Mouse (Mus musculus): ENCODE measurements around the gene Mid1.
"Not testable (repeated sequence)": the region's sequence is repeated elsewhere in the genome, so short reads cannot be mapped to it uniquely, and the experiment has no call there.

The Mid1 gene

DNA sequence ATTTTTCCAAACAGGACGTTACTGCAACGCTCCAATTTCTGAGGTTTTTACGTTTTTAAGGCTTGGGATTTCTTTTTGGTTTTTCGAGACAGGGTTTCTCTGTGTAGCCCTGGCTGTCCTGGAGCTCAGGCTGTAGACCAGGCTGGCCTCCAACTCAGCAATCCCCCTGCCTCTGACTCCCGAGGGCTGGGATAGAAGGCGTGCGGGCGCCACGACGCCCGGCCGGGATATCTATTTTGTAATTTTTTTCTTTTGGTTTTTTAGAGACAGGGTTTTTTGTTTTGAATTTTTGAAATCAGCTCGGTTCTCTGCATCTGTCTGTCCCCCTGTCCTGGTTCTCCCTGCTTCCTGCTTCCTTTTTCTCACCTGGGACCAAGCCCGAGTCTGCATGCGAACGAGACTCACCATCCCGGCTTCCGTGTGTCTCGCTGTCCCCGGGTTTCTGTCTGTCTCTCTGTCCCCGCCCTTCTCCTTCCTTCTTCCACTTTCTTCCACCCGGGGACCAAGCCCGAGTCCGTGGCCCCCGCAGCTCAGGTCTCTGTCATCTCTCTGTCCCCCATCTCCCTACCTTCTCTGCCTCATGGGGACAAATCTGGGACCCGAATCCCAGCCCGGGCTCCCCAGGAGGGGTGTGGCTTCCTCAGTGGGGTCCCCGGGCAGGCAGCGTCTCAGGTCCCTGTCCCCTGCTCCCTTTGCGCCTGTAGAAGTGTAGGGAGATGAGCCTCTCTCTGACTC, 334.4 kb downstream of the Mid1 start:
- peak in 1 of 2 experiments; percentile 36 for DNase-seq

GRCm38 (mm10) chrX:170019954-170020689, 335.1 kb downstream of the Mid1 start:
- DNase-seq: peak; percentile 97 to 99

DNA sequence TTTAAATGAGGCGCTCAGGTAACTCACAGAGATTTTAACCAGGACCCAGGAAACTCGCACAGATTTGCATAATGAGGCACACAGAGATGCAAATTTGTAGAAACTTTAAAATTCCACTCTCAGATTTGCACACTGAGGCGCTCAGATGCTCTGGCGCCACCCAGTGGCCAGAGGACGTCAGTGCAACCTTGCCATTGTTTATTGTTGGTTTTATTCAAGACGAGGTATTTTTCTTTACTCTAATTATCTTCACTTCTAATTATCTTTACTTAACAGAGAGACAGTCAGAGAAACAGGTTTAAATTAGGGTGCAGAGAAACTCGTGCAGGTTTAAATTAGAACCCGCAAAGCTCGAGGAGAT, 335.7 kb downstream of the Mid1 start:
- DNase-seq: peak; percentile 76 to 84

DNA sequence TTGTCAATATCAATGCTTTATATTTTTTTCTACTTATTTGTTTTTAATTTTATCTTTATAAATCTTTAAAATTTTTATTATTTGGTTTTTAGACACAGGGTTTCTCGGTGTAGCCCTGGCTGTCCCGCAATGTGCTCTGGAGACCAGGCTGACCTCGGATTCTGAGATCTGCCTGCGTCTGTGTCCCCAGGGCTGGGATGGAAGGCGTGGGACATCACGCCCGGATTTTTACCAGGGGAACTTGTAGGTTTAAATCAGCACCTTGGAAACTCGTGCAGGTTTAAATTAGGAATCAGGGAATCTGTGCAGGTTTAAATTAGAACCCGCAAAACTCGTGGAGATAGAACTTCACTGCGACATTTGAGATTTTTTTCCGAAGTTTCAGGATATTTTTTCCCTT, 336.2 kb downstream of the Mid1 start:
- not testable (repeated sequence) for DNase-seq

DNA sequence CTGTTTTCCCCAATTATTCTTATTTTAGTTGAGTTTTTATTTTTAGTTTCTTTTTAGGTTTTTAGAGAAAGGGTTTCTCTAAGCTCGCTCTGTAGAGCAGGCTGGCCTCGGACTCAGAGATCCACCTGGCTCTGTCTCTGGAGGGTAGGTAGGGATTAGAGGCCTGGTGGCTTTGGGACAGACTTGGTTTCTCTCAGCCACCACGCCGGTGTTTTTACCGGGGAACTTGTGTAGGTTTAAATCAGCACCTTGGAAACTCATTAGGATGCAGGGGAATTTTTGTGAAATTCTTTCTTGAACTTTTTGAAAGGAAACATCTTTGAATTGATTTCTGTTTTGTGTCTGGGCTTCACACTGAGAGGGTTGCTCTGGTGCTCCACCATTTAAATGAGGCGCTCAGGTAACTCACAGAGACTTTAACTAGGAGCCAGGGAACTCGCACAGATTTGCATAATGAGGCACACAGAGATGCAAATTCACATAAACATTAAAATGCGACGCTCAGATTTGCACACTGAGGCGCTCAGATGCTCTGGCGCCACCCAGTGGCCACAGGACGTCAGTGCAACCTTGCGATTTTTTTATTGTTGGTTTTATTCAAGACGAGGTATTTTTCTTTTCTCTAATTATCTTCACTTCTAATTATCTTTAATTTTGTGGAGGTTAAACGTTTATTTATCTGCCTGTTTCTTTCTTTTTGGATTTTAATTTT, 336.9 kb downstream of the Mid1 start:
- peak; percentile 68 to 76 for DNase-seq
